Mouse (Mus musculus): ENCODE measurements around the gene Gm17364. TPM values are rescaled to one million over a fixed set of nuclear protein-coding genes. Genes with fewer than 3 reads are reported as not detected.

Gm17364 gene
- polyA plus RNA-seq (2012; rRNA removed): not detected in 2 replicates

DNA sequence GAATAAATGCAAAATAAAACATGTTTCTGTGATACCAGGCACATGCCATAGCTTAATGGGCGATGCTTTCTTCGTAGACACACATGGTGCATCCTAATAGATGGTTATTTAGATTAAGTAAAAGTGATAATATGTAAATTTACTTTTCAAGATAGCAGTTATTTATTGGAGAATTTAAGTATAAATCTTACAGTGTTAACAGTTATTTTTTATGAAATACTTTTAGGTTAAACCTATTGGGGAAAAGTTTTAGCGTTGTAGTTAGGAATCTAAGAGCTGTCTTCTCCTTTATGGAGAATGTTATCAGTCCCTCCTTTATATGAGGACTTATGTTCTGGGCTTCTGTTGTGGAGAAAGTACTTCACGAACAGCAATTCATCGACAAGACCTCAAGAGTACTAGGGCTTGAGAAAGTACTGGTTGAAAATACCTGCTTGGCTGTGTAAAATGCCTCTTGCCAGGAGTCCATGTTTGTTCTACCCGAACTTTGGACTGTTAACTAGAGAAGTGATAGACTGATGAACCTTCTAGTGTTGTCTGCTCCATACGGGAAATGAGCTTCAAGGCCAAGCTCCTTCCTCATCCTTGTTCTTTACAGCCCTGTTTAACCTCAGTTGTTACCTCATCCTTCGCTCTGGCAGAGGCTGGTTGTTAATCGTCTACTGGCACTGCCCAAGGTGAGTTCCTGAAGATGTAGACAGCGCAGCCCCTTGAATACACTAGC is at the start of gene Gm17364:
Gene Gm17364, minus strand, starts transcription at position 51 of the 724 bp plus-strand sequence.

DNA sequence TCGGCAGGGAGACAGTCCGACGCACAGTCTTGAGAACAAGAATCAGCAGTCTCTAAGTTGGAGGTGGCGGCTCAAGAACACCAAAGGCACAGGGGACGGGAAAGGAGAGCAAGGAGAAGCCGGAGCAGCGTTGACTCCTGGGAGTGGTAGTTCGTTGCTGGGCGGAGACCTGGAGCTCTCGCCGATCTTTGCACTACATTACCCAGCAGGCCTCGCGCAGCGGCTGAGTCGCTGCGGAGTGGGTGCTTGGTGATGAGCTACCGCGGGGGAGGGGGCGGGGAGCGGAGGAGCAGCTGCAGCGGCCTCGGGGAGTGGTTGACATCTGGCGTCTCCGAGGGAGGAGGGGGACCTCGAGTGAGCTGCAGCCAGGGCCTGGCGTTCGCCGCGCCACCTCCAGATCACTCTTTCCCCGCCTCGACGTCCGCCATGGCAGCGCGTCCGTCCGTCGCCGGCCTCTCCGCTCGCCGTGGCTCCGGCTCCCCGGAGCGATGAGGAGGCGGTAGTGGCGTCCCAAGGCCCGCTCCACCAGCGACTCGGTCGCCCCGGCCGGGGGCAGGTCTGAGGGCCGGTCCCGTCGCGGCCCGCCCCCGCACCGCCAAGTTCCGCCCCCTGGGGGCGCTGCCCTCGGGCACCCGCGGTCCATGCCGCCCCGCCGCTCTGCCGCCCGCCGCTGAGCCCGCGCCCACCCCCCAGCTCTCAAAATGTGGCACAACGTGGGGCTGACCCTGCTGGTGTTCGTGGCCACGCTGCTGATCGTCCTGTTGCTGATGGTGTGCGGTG is 24.0 kb downstream of the Gm17364 start, which contains the start of gene Smim13:
Gene Smim13, plus strand, starts transcription at position 307 of the 780 bp plus-strand sequence.

Other genes starting within 250 kb of the Gm17364 start
- 1.7 and 2.2 TPM in 2 replicates for gene Mak, start 194.3 kb downstream of the Gm17364 start, polyA plus RNA-seq (2012; rRNA removed)
- 0.31 and 0.33 TPM in 2 replicates for gene Gcm2, start 162.9 kb downstream of the Gm17364 start, polyA plus RNA-seq (2012; rRNA removed)
- gene Sycp2l, start 159.7 kb downstream of the Gm17364 start, polyA plus RNA-seq (2012; rRNA removed): 0.06 and 0.09 TPM in 2 replicates
- 0.87 and 1.2 TPM in 2 replicates for gene Elovl2, start 53.6 kb downstream of the Gm17364 start, polyA plus RNA-seq (2012; rRNA removed)
- gene Smim13, start 24.1 kb downstream of the Gm17364 start, polyA plus RNA-seq (2012; rRNA removed): 8.7 and 11.7 TPM in 2 replicates
- gene Nedd9, start 213.4 kb upstream of the Gm17364 start, polyA plus RNA-seq (2012; rRNA removed): 17.2 and 18.3 TPM in 2 replicates

Measured in ovary, adult 2 months (tissue).